Mouse (Mus musculus) layer of hippocampus, adult 2 months (tissue): ENCODE data around the gene Ctdspl. TPM values are rescaled to one million over a fixed set of nuclear protein-coding genes. Genes with fewer than 3 reads are reported as not detected.

Experiments used
- DNase-seq, 2 experiments: peaks; one replicate each; pipeline ENCODE4 v3.0.0; 2022; ENCODE audit warnings: low spot score in 2 of 2
- H3K27ac ChIP-seq: fragments of 200-600 bp; 2 replicates; pipeline ENCODE4 v1.8.1; 2022
- H3K4me3 ChIP-seq: fragments of 200-600 bp; 2 replicates; pipeline ENCODE4 v1.8.1; 2022; ENCODE audit warnings: mild to moderate bottlenecking
- CTCF ChIP-seq: fragments of 200-600 bp; conservative IDR thresholded peaks from 2 replicates; pipeline ENCODE4 v1.8.1; 2022; ENCODE audit warnings: antibody characterized with exemption, mild to moderate bottlenecking, moderate library complexity
- total RNA-seq, 2 experiments: library from RNA; stranded (reverse); gene quantifications; 2 replicates each; pipeline ENCODE4 v1.2.3; 2021

Ctdspl gene
- total RNA-seq, 2 experiments from 2014 or later = 23.9 to 28.0 TPM

DNA sequence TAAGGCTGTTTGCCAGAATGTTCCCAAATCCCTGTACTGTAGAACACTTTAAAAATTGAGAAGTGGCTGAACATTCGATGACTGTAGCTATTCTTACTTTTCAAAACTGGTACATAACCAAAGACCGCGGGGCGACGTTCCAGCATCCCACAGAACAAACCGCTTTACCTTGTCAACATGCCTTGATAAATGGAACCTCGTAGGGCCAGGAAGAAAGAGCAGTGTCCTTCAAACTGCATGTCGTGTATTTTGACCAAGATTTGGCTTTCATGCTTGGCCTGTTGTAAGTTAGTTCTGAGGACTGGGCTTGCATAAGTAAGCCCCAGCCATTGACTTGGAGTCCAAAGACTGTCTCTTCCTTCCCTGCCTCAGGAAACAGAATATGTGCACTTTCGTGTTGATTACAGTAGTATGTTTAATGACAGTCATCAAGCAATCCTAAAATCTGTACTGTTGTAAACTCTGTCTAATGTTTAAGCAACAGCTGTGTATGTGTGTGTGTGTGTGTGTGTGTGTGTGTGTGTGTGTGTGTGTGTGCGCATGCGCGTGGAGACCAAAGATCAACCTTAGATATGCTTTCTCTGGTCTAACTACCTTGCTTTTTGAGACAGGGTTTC lies 14.4 kb downstream of the Ctdspl start:
- no peak for TF ChIP-seq CTCF
- H3K27ac ChIP-seq = peak overlapping the region; percentile 64
- no peak overlapping the region for H3K4me3 ChIP-seq
- DNase-seq = no peak

DNA sequence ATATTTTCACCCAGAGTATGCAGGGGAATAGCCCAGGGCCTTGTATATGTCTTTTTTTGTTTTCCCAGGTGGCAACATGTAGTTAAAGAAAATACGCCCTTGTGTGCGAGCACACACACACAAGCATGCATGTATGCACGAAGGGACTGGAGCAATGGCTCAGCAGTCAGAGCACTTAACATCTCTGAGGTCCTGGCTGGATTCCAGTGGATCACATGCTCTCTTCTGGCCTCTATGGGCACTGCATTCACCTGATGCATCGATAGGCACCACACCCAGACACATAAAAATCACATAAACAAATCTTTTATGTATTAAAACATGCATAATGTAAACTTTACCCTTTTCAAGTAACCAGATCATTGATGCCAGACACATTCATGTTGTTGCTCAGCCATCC lies 15.8 kb downstream of the Ctdspl start:
- TF ChIP-seq CTCF = no peak

DNA sequence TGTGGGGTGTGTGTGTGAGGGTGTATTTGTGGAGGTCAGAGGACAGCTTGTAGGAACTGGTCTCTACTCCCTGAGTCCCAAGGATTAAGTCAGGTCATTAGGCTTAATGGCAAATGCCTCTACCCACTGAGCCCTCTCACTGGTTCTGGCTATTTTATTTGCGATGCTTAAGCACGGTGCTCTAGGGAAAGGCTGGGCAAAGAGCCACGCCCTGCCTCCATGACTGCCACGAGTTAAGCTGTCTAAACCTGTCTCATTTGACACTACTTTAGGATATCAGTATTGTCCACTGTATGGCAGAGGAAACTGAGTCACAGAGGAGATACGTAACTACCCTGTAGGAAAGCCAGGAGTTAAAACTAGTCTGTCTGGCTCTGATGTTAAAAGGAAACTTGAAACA lies 17.7 kb downstream of the Ctdspl start:
- no peak for TF ChIP-seq CTCF
- Histone ChIP-seq H3K27ac (no peak overlapping the region), H3K4me3 (no peak overlapping the region)
- no peak for DNase-seq

More for the DNA sequence above, 15.8 kb downstream of the Ctdspl start:
- H3K4me3 ChIP-seq = no peak overlapping the region
- no peak overlapping the region for H3K27ac ChIP-seq
- DNase-seq = no peak

DNA sequence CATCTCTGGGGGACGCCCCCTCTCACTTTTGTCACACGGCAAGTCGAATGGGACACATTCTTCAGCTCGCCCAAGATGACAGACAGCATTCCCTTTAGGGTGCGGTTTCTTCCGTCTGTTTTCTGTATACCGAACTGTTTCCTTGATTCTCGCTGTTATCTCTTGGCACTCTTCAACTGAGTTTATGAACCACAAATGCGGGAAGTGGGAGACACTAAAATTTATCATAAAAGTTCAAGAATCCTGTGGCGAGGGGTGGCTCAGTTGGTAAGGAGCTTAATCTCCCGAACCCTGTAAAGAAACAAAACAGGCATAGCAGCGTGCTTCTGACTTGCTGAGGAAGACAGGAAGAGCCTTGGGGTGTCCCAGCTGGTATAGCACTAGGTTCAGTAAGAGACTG lies 18.1 kb downstream of the Ctdspl start:
- H3K27ac ChIP-seq = no peak overlapping the region
- H3K4me3 ChIP-seq = no peak overlapping the region
- no peak for DNase-seq
- no peak for TF ChIP-seq CTCF

DNA sequence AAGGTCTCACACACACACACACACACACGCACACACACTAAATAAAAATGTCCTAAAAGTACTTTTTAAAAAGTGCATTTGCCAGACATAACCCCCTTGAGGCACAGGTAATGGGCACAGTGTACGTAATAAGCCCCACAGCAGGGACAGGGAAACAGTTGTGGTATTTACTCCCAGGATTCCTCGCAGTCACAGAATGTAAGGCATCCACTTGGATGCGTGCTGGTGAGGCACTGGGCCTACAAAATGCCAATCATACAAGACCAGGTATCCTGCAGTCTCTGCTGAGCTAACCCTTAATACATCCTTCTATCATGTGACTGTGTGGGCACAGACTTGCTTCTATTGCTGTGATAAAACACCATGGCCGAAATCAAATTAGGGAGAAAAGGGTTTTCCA lies 22.2 kb downstream of the Ctdspl start:
- no peak overlapping the region for H3K27ac ChIP-seq
- TF ChIP-seq CTCF = no peak
- no peak for DNase-seq
- no peak overlapping the region for H3K4me3 ChIP-seq

DNA sequence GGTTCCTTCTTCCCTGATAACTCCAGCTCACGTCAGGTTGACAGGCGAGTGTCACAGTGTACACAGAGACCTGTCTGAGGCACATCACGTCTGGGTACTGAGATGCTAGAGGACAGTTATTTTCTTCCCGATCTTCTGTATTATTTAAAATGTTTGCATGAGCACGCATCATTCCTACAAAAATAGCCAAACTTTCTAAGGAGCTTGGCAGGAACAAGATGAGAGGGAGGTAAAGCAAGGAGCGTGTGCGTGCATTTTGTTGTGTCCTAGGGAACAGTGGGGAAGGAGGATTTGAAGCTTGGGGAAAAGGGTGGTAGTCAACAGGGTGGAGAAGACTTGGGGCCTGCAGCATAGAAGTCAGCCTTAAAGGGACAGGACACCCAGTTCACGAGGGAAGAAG lies 22.9 kb downstream of the Ctdspl start:
- Histone ChIP-seq H3K4me3 (no peak overlapping the region), H3K27ac (no peak overlapping the region)
- TF ChIP-seq CTCF = no peak
- DNase-seq = no peak

DNA sequence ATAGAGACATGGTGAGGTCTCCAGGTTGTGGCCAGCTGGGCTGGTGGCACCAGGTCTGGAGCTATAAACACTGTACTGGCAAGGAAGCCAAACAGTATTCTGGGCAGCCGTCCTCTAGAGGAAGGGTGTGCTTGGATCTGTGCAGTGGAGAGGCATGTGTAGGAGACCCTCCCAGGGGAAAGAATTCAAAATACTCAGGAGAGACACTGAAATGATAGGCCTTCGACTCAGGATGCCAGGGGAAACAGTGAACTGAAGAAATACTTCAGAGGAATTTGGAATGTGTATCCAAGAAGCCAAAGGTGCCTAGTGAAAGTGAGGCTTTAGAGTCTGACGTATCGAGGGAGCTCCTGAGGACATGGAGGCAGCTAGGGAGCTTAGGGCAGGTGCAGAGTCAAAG lies 23.4 kb downstream of the Ctdspl start:
- DNase-seq = no peak
- Histone ChIP-seq H3K27ac (no peak overlapping the region; the same call in 1 of the 2 replicates), H3K4me3 (no peak overlapping the region)
- no peak for TF ChIP-seq CTCF

DNA sequence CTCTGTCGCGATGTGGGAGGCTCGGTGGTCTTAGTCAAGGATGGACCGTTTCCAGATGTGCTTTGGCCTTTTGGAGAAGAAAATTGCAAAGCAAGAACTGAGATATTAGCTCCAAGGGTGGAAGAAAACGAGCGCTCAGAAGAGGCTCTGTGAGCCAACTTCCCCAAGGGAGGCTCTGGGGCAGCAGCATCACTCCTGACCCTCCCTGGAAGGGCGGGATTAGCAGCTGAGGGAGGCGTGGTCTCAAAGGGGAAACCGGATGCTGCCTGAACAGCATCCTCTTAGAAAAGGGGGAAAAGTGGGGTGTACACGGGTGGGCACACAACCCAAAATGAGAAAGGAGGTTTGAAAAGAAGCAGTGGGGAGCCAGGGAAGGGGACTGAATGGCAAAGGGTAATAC lies 23.8 kb downstream of the Ctdspl start:
- no peak overlapping the region for H3K27ac ChIP-seq
- H3K4me3 ChIP-seq = no peak overlapping the region
- no peak for DNase-seq
- TF ChIP-seq CTCF = no peak

DNA sequence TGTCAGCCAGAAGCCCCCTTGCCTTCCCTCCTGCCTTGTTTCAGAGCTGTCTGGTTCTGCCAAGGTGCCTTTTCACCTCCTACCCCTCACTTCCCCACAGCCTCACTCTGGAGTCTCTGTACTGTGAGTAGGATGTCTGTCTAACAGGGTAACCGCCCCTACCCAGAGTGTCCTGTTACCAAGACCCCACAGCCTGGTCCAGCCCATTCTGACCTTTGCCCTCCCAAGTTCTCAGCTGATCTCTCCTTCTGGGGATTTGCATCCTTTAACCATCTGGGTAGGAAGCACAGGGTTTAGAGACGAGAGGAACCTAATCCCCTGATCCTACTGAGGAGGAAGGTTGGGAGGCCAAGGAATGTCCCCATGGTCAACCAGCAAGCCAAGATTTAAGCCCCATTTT lies 24.5 kb downstream of the Ctdspl start:
- no peak for TF ChIP-seq CTCF
- no peak for DNase-seq
- no peak overlapping the region for H3K27ac ChIP-seq
- no peak overlapping the region for H3K4me3 ChIP-seq

DNA sequence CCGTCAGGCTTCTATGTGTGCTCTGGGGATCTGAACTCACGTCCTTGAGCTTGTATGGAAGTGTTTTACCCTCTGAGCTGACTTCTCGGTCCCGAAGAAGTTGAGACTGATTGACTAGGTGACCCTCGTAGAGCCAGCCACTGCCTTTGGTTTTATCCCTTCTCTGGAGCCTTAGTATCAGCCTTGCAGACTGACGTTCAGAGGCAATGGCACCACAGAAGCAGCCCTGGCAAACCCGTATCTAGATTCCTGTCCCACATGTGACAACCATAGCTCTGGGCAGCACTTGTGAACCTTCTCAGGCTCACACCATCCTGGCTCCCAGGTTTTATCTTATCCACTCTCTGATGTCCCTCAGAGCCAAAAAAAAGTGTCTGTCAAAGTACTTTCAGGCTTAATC lies 25.1 kb downstream of the Ctdspl start:
- H3K4me3 ChIP-seq = no peak overlapping the region
- no peak for TF ChIP-seq CTCF
- DNase-seq = no peak
- no peak overlapping the region for H3K27ac ChIP-seq

DNA sequence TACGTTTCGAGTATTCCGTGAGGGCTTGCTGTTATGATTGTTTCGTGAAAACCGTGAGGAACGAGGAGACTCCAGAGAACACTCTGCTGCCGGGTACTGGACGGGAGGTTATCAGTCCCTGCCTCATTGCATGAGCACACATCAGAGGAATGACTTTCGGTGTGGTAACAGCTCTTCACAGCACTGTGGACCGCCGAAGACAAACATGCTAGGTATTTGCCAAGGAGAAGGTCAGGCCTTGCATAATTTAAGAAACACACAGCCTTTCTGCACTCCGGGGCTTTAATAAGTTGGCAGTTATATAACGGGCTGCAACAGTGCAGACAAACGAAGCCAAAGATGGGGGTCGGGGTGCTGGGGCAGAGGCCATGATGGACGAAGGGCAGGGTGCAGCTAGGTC lies 25.9 kb downstream of the Ctdspl start:
- H3K27ac ChIP-seq = peak overlapping the region; percentile 57; the same call in 1 of the 2 replicates
- no peak for DNase-seq
- no peak for TF ChIP-seq CTCF
- H3K4me3 ChIP-seq = no peak overlapping the region

DNA sequence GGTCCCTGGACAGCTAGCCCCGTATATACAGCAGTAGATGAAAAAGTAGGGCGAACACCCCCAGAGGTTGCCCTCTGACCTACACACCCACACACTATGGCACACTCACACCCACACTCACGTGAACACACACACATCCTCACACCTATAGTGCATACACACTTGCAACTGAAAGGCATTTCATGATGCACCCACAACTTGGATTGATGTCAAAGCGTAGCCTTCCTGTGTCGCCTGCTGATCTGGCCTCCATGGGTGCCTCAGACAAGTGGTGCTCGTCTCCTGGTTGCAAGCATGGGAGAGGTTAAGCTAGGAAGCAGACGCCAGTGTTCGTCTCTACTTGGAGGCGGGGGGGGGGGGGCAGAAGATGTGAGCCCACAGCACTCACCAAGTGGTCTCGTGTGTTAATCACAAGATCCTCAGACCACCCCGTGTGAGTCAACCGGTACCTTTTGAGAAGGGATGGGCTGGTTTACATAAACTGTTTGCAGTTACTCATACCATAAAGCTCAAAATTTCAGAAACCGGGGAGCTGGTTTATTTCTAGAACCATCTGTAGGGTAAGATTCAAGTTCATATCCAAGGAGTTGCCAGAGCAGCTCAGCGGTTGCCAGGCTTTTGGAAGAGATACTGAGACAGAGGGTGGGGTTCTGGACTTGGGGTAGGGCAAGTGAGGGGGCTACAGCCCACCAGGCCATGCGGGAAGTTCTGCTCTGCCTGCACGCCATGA lies 27.4 kb downstream of the Ctdspl start:
- H3K4me3 ChIP-seq = no peak overlapping the region
- no peak for DNase-seq
- peak overlapping the region; percentile 57; the same call in 1 of the 2 replicates for H3K27ac ChIP-seq
- no peak for TF ChIP-seq CTCF

DNA sequence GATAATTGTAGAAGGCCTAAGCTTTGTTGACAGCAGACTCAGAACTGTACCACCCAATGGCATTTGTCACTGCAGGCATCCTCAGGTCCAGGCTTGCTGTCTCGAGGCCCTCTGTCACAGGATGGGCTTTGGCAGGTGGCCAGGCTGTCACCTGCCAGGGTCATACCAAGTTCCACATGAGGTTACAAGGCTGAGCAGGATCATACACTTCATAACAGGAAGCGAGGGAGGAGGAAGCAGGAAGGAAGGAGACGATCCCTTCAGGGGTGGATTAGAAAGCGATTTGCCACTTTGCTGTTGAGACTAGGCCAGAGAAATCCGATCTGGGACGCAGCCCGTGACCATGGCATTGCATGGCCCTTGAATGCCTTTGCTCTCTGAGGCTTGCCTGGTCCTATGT lies 32.5 kb downstream of the Ctdspl start:
- no peak for TF ChIP-seq CTCF
- no peak for DNase-seq
- H3K27ac ChIP-seq = 0 out of 2 replicates have a peak overlapping the region, but pooled peaks have one; percentile 39
- no peak overlapping the region for H3K4me3 ChIP-seq

DNA sequence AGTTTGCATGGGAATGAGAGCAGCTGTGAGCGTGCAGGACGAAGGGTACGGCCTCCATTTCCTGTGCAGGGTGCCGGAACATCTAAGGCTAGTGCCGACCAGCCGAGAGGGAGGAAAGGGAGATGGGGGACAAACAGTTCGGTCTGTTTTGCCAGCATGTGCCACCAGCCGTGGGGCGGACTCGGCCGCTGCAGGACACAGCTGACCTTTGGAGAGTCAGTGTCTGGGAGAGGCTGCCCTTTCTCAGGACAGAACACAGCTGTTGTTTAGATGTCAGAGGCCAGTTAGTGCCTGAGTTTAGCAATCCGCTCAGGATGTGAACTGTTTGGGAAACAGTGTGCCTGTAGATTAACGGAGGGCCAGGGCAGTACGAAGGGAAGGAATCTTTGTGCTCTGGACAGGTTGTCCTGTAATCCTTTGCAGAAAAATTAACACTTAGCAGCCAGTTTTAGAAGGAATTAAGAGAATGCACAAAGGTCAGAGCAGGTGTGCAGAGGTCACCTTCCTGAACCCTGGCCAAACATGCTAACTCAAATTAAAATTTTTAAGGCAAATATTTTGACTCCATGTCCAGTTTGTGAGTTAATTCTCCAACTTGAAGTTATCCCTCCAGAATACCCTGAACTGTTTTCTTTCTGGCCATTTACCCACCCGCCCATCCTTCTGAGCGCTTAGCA lies 34.3 kb downstream of the Ctdspl start:
- DNase-seq = no peak
- Histone ChIP-seq H3K4me3 (no peak overlapping the region), H3K27ac (peak overlapping the region; percentile 32; the same call in 1 of the 2 replicates)
- TF ChIP-seq CTCF = no peak
